Mouse (Mus musculus): Measurements from ENCODE around the gene Gm20834. TPM values are rescaled to one million over a fixed set of nuclear protein-coding genes. Genes with fewer than 3 reads are reported as not detected.

Gene Gm20834
- not detected in 2 replicates for polyA plus RNA-seq (2021; fragmentation: Nextera tagmentation)
- long read RNA-seq, experiment 1 = 0 reads
- long read RNA-seq, experiment 2 = 0 reads

DNA sequence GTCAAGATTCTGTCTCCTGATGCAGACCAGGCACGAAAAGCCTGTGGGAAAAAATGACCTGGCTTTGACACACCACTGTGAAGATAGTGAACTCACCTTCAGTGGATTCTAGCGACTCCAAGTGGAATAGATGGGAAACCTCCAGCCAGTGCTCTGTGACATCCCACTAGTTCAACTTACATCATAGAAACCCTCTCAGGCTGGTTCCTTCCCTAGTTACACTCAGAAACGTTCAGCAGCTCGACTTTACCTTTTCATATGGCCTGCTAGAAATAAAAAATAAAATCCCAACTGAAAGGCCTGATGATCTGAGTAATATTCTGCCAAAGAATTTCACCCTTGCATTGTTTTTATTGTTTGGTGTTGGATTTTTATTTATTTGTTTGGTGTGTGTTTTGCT lies at the start of gene Gm20834:
Gene Gm20834 (minus strand): TSS at position 101 of the 400 bp plus-strand sequence.

Other genes starting within 250 kb of the Gm20834 start
- not detected in 2 replicates for gene Gm21310, start 177.4 kb downstream of the Gm20834 start, polyA plus RNA-seq (2021; fragmentation: Nextera tagmentation)
- gene Gm28510, start 88.1 kb upstream of the Gm20834 start, polyA plus RNA-seq (2021; fragmentation: Nextera tagmentation) = not detected in 2 replicates
- gene Gm20737, start 211.5 kb upstream of the Gm20834 start, polyA plus RNA-seq (2021; fragmentation: Nextera tagmentation) = not detected in 2 replicates
- not detected in 2 replicates for gene Gm21775, start 228.9 kb upstream of the Gm20834 start, polyA plus RNA-seq (2021; fragmentation: Nextera tagmentation)

All from left cerebral cortex, adult 6 months (tissue).